Mouse (Mus musculus) kidney, postnatal 4 days (tissue): ENCODE data around the gene Lipi.

Source experiments
- DNase-seq, 2 experiments: peaks; one replicate each; pipeline ENCODE4 v3.0.0; 2021; ENCODE audit warnings: mixed read lengths in 2 of 2

Gene Lipi

DNA sequence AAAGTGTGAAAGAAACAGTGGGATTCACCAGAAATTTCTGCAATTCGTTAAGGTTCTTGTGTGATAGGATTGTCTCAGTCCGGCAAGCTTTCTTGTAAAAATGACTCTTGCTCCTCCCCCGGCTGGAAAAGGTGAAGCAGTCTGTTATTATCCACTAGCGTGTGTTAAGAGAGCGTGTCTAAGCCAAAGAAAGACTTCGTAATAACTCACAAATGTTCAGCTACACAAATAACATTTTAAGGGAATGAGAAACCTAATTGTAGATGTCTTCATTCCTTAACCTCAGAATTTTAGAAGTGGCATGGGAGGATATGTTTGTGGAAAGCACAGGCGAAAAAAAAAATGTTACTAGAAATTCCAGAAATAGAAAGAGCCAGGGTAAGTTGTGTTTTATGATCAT, at the start of gene Lipi:
Gene Lipi, minus strand, starts transcription at position 101 of the 400 bp plus-strand sequence.
- DNase-seq = no peak

DNA sequence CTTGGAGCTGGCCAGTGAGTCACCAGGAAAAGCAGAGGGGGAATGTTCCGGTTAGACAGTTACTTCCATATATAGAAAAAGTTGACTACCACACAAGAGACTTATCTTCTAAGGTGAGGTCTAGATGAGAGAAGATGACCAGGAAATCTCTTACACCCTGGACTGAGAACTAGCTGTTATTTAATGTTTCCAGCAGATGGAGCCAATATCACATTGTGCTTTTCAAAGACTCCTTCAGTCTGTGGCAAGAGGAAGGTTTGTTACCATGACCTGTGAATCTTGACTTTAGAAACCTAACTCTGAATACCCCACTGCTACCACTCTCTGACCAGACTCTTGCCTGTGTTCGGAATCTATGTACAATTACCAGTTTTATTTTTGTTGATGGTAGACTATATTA, 42.0 kb upstream of the Lipi start:
- DNase-seq = no peak

GRCm38 (mm10) chr16:75617651-75618349, 31.9 kb upstream of the Lipi start:
- DNase-seq = peak; percentile 5 to 21

- no peak for DNase-seq
Observed at GRCm38 (mm10) chr16:75612561-75612960, 26.7 kb upstream of the Lipi start.

DNA sequence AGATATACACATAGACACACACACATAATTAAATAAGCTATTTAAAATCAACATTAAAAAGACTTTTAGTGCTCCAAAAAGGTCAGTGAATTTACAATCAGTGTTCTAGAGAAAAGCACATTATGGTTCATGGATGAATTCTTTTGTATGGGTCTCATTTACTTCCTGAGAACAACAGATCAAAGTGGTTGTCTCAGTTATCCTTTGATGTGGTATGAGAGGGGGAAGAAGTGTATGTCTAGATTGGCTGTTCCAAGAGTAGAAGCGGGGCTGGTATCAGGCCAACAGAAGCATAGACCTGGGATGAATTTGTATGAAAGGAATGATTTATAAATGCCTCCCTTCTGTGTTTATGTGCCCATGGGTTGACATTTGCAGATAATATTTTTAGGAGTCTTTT, 20.6 kb upstream of the Lipi start:
- no peak for DNase-seq

DNA sequence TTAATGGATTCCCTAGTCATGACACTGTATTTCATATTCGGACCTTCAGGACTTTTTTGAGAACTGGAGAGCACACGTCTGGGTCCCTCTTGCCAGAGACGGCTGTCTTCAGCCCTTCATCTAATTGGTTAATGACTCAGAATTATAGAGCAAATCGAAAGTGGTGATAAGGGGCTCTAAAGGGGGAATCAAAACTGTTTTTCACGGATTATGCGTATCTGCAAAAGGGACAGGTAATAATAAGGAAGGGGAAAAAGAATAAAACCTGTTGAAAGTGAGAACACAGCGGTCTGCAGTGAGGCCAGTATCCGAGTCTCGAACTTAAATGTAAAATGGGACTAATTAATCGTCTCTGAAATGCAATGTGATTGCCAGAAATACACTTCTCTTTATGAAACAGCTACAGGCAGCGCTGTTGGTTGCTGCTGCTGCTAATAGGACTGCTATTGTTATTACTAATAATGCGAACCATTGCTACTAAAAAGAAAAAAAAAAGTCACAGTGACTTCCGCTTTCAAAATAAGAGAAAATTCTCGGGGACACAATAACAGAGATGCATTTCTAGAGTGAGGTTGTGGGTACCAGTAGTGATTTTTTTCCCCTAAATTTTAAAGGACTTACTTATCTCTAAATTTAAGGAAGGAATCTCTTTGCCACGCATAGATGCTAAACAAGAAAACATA, 7.8 kb upstream of the Lipi start:
- no peak for DNase-seq

DNA sequence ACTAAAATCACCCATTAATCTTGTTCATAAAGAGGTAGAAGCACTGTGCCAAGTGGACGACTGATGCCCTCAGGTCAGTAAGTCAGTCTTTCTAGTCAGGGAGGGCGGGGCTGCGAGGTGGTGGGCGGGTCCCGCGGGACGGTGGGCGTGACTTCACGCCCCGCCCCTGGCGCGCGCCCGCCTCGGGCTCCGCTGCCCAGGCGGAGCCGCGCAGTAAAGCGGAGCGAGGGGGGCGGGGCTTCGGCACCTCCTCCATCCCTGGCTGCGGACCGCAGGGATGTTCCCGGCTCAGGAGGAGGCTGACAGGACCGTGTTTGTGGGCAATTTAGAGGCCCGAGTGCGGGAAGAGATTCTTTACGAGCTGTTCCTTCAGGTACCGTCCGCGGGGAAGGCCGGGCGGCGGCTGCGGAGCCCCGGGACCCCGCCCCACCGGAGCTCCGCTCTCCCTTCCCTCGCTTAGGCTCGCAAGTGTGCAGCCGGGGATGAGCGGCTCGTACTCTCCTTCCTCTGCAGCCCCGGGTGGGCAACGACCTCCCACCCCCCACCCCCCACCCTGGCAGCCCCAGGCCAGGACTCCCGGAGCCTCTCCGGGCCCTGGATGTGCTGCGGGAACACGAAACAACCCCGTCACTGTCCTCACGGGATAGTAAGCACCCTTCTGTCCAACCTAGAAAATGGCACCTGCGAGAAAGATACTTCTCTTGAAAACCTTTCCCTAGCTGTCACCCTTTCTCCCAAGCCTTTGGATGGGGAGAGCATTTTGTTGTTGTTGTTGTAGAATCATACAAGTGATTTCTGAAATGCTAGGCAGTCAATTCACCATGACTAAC, 7.0 kb upstream of the Lipi start, which contains the start of gene Rbm11:
Gene Rbm11, plus strand, starts transcription at position 174 of the 830 bp plus-strand sequence.
- peak; percentile 88 to 92 for DNase-seq

GRCm38 (mm10) chr16:75586466-75586865, 605 bp upstream of the Lipi start:
- DNase-seq = peak in 1 of 2 experiments; percentile 7

DNA sequence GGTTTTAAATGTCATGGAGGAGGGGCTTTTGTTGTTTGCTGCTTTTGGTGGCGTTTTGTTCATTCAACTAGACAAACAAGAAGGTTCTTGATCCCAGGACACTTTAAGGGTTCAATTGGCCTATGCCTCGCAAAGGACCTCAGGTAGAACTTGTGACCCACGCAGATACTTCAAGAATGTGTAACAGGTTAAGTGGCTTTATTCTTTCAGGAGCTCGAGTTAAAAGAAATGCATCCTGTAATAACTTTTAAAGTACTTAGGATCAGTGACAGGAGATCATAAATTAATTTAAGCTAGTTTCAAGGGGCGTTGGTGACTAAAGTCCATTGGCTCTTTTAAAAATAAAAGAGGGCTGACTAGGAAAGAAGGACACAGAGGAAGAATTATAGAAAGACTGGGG, 3.6 kb downstream of the Lipi start:
- no peak for DNase-seq

GRCm38 (mm10) chr16:75562910-75563309, 23.0 kb downstream of the Lipi start:
- no peak for DNase-seq

DNA sequence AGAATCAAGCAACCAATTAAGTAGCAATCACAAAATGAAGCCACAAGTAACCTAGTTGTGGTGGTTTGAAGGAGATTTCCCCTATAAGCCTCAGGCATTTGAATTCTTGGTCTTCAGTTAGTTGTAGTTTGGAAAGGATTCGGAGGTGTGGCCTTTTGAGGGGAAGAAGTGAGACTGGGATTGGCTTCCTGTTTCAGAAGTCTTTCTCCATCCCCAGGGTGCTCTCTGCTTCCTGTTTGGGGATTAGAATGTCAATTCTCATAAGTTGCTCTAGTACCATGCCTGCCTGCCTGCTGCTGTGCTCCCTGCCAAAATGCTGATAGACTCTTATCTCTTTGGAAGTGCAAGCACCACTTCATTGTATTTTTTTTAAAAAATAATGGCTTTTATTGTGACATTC, 40.6 kb downstream of the Lipi start:
- no peak for DNase-seq

- no peak for DNase-seq
Observed at GRCm38 (mm10) chr16:75537784-75538565, 47.9 kb downstream of the Lipi start.

GRCm38 (mm10) chr16:75531705-75532104, 54.2 kb downstream of the Lipi start:
- no peak for DNase-seq

GRCm38 (mm10) chr16:75496568-75496967, 89.3 kb downstream of the Lipi start:
- DNase-seq = no peak
